Mouse (Mus musculus): ENCODE measurements at regions not wholly inside any gene's neighbourhood (a gene's known extent, or its start where the extent isn't known, plus 50 kb on each side); places are given as distances from the start of the nearest gene placed in this dataset.

DNA sequence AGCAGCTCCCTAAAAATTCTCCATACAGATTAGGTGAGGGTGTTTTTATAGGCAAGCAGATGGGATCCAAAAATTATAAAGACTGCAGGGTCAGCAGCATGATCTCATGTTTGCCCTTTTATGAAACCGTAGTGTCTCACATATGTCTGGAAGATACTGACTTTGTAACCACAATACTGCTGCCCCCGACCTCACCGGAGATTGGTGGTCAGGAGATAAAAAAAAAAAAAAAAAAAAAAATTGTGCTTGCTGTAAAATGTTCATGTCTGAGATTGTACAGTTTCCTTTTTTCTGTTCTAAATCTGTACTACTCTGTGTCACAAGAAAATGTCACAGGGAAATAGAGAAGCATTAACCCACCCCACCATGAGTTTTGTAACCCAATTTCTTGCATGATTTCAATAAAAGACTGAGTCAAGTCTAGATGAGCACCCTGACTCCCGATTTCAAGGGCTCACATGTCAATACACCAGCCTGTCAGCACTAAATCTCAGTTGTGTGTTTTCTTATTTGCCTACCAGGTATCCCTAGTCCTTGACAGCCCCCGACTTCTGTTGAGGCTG, 169.5 kb upstream of the Ipo5 start:
- TF ChIP-seq CTCF (IDR thresholded peaks at IDR 0.05) (no peak), POLR2A (IDR thresholded peaks at IDR 0.05; ENCODE audit: insufficient read depth, low read depth, low read length) (no peak), EP300 (IDR thresholded peaks at IDR 0.05; ENCODE audit: insufficient read depth, low read depth, low read length) (no peak)

Measured in heart, adult 2 months (tissue).